Mouse (Mus musculus): Measurements from ENCODE around the gene Il17rb.
A peak's percentile ranks its signal among the peaks of the same experiment; 100 is the strongest.

Il17rb gene

GRCm38 (mm10) chr14:30016666-30017065, 8.0 kb upstream of the Il17rb start:
- DNase-seq (ENCODE audit: low spot score): no peak

- no peak for DNase-seq (ENCODE audit: low spot score)
Measured at GRCm38 (mm10) chr14:30015008-30015407, 6.3 kb upstream of the Il17rb start.

DNA sequence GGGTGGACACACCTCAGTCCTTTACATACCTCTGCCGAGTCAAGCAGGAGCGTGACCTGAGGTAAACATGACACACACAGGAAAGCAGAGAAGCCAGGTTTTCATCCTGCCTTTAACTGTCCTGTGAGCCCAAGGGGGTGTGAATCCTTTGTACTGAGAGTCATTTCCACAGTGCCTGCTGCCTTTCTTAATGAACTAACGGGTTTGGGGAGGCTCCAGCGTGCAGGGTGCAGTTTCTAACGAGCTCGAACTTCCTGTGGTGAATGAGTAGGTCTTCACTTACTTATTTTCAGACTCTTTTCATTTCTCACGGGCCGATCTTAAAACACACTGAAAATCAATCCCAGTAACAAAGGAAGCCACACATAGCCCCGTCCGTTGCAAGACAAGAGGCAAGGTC, 5.8 kb upstream of the Il17rb start:
- no peak for DNase-seq (ENCODE audit: low spot score)

DNA sequence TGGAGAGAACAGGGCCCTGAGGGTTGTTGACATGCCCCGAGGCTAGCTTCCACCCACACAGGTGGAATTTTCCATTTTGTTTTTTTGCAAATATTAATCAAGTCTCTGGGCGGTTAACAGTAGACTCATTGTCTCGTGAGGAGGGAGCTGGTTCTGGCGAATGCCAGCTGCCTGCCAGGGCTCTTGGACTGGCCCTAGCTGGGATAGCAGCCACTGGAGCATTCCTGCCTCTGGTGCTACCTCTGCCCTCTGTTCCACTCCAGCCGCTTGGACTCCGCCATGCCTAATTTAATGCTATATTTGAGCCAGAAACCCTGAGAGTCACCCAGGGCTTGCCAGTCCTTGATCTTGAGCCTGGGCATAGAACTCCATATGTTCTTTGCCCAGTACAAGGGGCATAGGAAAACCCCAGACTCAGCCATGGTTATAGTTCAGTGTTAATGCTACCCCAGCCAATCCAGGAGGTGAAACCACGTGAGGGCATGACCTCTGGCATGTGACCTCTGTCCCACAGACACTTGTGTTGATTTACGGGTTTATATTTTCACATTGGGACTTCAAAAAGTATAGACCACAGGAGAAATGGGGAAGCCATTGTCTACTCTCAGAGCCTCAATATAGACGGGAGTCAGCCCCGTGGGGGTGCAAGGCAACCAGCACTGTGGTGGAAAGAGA, 3.3 kb upstream of the Il17rb start:
- no peak for DNase-seq (ENCODE audit: low spot score)

GRCm38 (mm10) chr14:30009864-30010560, 1.3 kb upstream of the Il17rb start:
- DNase-seq (ENCODE audit: low spot score): peak; percentile 81

GRCm38 (mm10) chr14:29999475-29999811, 9.3 kb downstream of the Il17rb start:
- DNase-seq (ENCODE audit: low spot score): no peak

DNA sequence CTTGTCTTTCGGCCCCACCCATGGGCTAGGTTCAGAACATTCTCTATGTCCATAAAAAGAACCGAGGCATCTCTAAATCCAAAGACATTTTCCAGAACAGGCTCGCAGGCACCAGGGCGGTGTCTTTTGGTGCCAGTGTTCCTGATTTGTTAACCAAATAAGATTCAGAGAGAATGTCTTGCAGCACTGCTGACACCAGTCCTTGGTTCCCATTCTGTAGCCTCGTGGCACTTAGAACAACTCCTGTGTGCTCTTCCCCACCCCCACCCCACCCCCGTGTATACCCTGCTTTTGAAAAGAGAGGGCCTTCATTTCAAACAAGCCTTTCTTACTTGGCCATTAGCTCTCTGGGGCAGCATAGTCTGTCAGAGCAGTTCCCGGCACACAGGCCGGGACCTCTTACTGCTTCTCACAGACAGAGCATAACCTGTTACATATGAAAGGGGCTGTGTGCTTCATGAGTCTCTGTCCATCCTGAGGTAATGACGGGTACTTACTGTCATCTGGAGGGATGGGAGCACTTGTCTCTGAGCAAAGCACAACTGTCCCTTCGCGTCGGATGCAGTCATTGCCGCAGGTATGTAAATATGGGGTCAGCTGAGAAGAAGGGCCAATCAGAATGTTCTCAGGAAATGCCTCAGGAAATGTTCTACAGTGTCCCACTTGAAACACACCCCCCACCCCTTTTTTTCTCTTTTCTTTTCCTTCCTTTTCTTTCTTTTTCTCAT, 9.8 kb downstream of the Il17rb start:
- DNase-seq (ENCODE audit: low spot score): no peak

- no peak for DNase-seq (ENCODE audit: low spot score)
Measured at GRCm38 (mm10) chr14:29997345-29997744, 11.4 kb downstream of the Il17rb start.

GRCm38 (mm10) chr14:29996000-29996751, 12.5 kb downstream of the Il17rb start:
- DNase-seq (ENCODE audit: low spot score): no peak

DNA sequence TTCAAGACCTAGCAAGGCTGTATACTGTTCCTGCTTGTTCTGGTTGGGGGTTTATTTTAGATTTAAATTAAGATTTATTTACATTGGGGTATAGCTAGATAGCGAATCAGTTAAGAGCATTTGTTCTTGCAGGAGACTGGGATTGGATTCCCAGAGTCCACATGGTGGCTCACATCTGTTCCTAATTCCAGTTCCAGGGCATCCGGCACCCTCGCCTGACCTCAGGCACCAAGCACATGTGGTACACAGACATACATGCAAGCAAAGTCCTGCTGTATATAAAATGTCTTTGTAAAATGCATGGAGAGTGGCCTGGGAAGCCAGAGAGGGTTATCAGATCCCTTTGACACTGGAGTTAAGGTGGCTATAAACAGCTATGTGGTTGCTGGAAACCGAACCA, 13.7 kb downstream of the Il17rb start:
- DNase-seq (ENCODE audit: low spot score): no peak

- no peak for DNase-seq (ENCODE audit: low spot score)
Measured at GRCm38 (mm10) chr14:29988337-29988736, 20.4 kb downstream of the Il17rb start.

GRCm38 (mm10) chr14:29987739-29988138, 21.0 kb downstream of the Il17rb start:
- DNase-seq (ENCODE audit: low spot score): no peak

DNA sequence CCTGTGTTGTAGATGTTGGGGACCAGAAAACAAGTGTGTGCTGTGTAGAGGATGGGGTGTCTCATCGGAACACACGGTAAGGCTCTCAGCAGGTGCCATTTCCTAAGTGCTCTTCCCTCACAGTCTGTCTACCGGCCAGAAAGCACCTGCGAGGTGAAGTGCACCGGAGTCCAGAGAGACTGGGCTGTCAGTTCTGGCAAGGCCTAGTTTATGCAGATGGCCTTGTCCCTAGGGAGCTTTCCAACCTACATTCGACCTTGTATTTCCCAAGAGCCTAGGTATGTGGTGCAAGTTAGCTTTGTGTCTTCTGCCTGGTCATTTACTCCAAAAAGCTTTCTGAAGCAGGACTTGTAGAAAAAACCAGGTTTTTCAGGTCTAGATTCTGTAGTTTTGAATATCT, 21.4 kb downstream of the Il17rb start:
- no peak for DNase-seq (ENCODE audit: low spot score)

GRCm38 (mm10) chr14:29986096-29986495, 22.6 kb downstream of the Il17rb start:
- DNase-seq (ENCODE audit: low spot score): no peak

DNA sequence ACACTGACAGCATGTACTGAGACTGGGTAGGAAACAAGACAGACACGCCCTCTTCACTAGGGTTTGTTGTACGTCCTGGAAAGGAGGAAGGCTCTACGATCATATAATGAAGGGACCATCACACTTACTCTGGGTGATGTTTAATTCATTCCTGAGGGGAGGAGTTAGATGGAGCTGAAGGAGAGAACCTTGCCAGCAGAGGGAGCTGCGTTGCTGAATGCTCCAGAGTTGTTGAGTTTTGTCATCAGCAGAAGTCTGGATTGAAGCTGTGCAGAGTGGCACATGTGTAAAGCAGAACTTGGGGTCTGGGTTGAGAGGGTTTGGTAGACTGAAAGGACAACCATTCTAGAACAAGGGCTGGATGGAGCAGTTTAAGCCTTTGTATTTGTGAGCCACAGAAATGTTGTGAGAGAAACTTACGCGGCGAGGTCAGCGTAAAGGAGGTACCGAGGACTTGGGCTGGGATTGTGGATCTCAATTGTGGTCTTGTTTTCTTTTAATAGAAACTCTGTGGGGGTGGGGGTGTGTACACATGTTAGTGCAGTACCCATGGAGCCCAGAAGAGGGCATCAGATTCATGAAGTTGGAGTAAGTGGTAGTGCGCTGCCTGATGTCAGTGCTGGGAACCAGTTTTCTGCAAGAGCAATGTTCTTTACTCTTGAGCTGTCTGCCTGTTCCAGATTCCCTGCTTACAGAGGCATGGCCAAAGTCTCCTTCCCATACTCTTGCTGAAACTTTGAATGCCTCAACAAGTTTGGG, 28.1 kb downstream of the Il17rb start:
- peak; percentile 62 for DNase-seq (ENCODE audit: low spot score)

DNA sequence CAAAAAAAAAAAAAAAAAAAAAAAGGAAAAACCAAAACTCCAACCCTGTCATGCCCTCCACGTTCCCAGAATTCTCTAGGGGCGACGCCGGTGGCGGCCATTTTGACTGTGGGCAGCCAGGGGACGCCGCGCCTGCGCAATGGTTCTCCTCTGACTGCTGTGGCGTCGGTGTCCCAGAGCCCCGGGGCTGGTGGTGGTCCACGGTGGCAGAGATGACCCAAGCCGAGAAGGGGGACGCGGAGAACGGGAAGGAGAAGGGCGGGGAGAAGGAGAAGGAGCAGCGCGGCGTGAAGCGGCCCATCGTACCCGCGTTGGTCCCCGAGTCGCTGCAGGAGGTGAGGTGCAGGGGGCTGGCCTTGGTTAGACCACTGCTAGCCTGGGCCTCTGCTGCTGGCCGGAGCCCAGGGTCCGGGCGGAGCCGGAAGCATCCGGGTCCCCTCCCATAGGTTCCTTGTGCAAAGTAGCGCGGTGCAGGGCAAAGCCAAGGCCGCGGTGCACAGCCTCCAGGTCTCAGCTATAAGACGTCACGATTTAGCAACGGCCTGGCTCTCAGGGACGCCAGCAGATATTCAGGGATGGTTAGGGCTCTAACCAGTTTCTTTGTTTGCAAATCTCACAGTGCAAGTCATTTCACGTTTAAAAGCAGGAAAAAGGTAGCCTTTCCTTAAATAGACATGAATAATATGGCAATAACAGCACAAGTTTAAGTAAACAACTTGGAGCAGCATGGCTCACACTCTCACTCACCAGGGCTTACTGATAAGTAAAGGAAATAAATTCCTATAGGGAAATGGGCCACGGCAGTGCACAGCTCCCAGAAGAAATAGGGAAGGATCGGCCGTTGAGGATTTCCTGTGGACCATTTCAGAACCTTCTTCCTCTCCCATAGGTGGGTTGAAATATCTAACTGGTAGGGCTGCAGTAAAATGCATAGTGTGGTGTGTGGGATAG, 30.2 kb downstream of the Il17rb start, which contains the start of gene Actr8:
Actr8 (plus strand) TSS at position 84 of the 951 bp plus-strand sequence.
- DNase-seq (ENCODE audit: low spot score): peak; percentile 96

DNA sequence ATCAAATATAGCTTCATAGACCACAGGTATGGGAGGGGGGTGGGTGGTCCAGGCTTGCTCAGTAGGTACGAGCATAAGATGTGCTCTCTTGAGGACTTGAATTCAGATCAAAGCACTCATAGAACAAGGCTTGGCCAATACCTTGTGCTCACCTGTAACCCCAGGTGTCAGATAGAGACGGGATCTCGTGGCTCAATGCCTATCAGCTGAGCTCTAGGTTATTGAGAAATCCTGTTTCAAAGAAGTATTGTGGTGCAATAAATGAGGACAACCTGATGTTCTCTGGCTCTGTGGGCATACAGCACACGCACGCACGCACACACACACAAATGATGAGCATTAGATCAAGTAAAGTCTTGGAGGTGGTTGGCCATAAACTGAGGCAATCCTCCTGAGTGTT, 31.8 kb downstream of the Il17rb start:
- DNase-seq (ENCODE audit: low spot score): no peak

DNA sequence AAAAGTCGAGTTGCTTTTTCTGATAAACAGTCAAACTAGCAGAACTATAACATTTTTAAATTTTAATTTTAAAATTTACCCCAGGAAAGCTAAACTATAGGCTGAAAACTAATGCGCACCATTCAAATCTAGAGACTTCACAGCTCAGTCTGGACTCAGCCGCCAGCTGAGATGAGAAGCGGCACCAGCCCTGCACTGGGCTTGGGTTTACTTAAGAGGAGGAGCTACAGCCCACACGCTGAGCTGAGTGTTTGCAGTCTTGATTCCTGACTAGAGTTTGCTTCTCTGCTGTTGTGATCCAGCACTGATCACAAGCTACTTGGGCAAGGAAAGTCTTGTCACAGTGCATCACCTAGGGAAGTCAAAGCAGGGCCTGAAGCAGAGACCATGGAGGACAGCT, 36.7 kb downstream of the Il17rb start:
- DNase-seq (ENCODE audit: low spot score): no peak

DNA sequence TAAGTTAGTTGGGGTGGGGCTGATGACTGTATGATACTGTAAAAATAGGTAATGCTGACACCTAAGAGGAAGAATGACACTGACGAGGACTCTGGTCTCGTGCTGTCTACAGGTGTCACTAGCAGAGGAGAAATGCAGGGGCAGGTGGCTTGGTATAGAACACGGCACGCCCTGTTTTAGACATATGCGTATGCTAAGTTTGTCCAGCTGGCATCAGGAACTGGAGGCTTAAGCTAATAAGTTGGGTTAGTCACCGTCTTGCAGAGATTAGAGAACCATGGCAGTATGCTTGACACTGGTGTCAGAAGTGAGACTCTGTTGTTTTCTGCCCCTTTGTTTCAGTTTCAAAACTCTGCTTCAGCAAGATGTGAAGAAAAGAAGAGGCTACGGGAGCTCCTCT, 37.2 kb downstream of the Il17rb start:
- DNase-seq (ENCODE audit: low spot score): no peak

DNA sequence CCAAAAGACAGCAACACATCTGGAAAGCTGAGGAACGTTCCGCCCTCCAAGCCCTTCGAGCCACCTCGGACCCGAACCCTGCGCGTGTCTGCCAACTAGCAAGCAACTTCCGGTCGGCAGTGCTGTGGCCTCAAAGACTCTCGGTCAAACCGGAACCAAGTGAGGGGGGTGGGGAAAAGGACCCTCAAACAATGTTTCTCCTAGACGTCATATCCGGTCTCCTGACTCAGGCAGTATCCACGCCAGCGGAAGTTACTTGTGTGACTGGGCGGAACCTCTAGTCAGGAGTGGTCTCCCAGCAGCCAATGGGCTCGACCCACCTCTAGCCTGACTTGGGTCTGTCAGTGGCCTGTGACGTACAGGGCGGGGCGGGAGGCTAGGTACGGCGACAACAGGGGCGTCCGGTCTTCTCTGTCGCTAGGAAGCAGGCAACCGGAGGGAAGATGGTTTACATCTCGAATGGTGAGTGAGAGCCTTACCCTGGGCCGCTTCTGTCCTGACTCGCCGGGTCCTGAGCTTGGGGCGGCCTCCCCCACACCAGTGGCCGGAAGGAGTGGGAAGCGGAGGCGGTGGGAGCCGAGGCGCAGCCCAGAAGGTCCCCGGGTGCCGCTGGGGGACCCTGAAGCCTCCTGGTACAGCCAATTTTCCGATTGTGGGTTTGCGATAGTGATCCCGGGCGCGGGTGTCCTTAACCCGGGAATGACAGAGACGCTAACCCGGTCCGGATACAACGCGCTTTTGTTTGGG, 40.4 kb downstream of the Il17rb start, which contains the start of gene Selenok:
Selenok (plus strand) TSS at position 234 of the 747 bp plus-strand sequence.
- peak; percentile 89 for DNase-seq (ENCODE audit: low spot score)

All from testis, postnatal 10 days (tissue).